Mouse (Mus musculus) lung, embryonic 16.5 days (tissue): ENCODE measurements around the gene Ces2f. TPM values are rescaled to one million over a fixed set of nuclear protein-coding genes. Genes with fewer than 3 reads are reported as not detected.
"Not testable (repeated sequence)": the region's sequence is repeated elsewhere in the genome, so short reads cannot be mapped to it uniquely, and the experiment has no call there.

ENCODE experiments used
- ATAC-seq: fragments of 200-750 bp; cut with Nextera tagmentation; 2 replicates; pipeline ENCODE4 v1.8.0; 2017; ENCODE audit warnings: low read depth, mild to moderate bottlenecking, moderate library complexity
- H3K27ac ChIP-seq: fragments of 300-500 bp; sonication (generic); 2 replicates; pipeline ENCODE4 v1.5.1; 2014; ENCODE audit warnings: mild to moderate bottlenecking, control low read depth, low read length
- H3K27me3 ChIP-seq: fragments of 300-500 bp; sonication (generic); 2 replicates; pipeline ENCODE4 v1.6.1; 2014; ENCODE audit warnings: low read depth, low read length, mixed read lengths; ENCODE audit not compliant: control insufficient read depth, insufficient read depth
- H3K36me3 ChIP-seq: fragments of 300-500 bp; sonication (generic); 2 replicates; pipeline ENCODE4 v1.6.1; 2014; ENCODE audit warnings: low read length; ENCODE audit not compliant: control insufficient read depth, insufficient read depth
- H3K4me1 ChIP-seq: fragments of 300-500 bp; sonication (generic); replicated peaks from 2 replicates; pipeline ENCODE4 v1.6.1; 2014; ENCODE audit warnings: low read length, mixed read lengths; ENCODE audit not compliant: control insufficient read depth, insufficient read depth
- H3K4me2 ChIP-seq: fragments of 300-500 bp; sonication (generic); 2 replicates; pipeline ENCODE4 v1.6.1; 2014; ENCODE audit warnings: low read depth, low read length, control low read depth
- H3K4me3 ChIP-seq: fragments of 300-500 bp; sonication (generic); 2 replicates; pipeline ENCODE4 v1.5.1; 2014; ENCODE audit warnings: mild to moderate bottlenecking, low read length, control low read depth
- H3K9ac ChIP-seq: fragments of 300-500 bp; sonication (generic); 2 replicates; pipeline ENCODE4 v1.6.1; 2014; ENCODE audit warnings: low read length, control low read depth
- H3K9me3 ChIP-seq: fragments of 300-500 bp; sonication (generic); 2 replicates; pipeline ENCODE4 v1.6.1; 2016; ENCODE audit warnings: low read length; ENCODE audit not compliant: control insufficient read depth
- WGBS: fragments of 180-500 bp; shearing (Covaris S2); extraction: QIAGEN DNeasy Blood & Tissue Kit; methylation state at CpG from one replicate; pipeline ENCODE4 v1.1.7; 2014; 5-methylcytosine and 5-hydroxymethylcytosine counted together
- polyA plus RNA-seq: library from polyadenylated mRNA; unstranded; fragments of >200 nt; fragmentation: Nextera tagmentation; extraction: Ambion mirVana; gene quantifications from 2 replicates; pipeline ENCODE4 v1.2.1, GENCODE M21; 2015

Ces2f gene
- 0.14 TPM in 1 of 2 replicates, not detected in the other for polyA plus RNA-seq

DNA sequence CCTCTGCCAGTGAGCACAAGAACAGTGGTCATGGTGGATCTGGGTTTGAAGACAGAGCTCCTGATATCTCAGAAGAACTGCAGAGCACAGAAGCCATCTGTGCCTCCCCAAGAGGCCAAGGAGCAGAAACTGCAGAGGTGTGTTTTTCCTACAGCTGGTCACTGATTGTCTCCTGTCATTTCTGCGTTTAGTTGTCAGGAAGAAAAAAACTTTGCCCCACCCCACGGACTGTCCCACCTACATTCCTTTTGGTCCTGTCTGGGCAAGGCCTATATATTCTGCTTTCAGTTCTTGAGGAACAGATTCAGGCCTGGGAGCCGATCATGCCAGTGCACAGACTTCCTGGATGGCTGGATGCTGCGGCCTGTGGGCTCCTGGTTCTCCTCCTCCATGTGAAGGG, at the start of gene Ces2f:
Ces2f (plus strand) TSS at position 301 of the 400 bp plus-strand sequence.
- 67% methylated on average over 4 of the region's 4 CpGs for WGBS

DNA sequence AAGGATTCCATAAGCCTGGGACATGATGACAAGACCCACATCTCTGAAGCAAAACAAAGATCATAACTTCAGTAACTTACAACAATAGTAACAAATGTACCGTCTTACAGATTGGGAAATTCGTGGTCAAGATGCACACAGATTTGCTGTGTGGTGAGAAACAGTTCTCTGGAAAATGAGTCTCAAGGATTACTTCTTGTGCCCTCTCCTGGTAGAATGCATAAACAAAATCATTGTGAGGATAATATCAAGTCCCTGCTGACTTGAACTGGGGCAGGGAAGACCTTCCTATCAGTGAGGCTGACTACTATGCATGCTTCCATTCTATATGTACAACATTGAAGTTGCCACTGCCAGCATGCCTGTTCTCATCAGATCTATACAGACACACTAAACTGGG, 45.4 kb upstream of the Ces2f start:
- WGBS = 76% methylated on average over 2 of the region's 2 CpGs
- H3K9ac ChIP-seq = no peak overlapping the region
- no peaks in the 10 kb centered on the region for H3K27me3 ChIP-seq
- no peak overlapping the region for H3K4me2 ChIP-seq
- no peak for ATAC-seq
- no peaks in the 10 kb centered on the region for H3K4me1 ChIP-seq
- H3K9me3 ChIP-seq = no peaks in the 10 kb centered on the region
- no peak overlapping the region for H3K27ac ChIP-seq
- H3K4me3 ChIP-seq = no peak overlapping the region
- no peaks in the 10 kb centered on the region for H3K36me3 ChIP-seq

More for the DNA sequence above, at the start of gene Ces2f:
- Histone ChIP-seq H3K4me3 (no peak within 1 kb of the TSS), H3K27me3 (no peaks in the 10 kb centered on the region), H3K4me2 (no peak within 1 kb of the TSS), H3K9ac (no peak within 1 kb of the TSS), H3K36me3 (no peaks in the 10 kb centered on the region), H3K9me3 (no peaks in the 10 kb centered on the region), H3K4me1 (no peaks in the 10 kb centered on the region), H3K27ac (no peak within 1 kb of the TSS)
- ATAC-seq = no peak

DNA sequence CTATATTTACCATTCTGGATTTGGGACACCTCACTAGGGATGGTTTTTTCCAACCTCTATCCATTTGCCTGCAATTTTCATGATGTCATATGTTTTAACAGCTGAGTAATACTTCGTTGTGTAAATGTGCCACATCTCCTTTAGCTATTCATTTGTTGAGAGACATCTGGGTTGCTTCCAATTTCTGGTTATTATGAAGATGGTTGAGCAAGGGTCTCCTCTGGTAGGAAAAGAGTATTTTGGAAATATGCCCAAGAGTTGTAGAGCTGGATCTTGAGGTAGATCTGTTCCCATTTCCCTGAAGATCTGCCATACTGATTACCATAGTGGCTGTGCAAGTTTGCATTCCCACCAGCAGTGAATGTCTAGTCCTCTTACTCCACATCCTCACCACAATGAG, 40.0 kb upstream of the Ces2f start:
- Histone ChIP-seq H3K27me3 (no peaks in the 10 kb centered on the region), H3K4me3 (no peak overlapping the region), H3K36me3 (no peaks in the 10 kb centered on the region), H3K9me3 (no peaks in the 10 kb centered on the region), H3K27ac (no peak overlapping the region), H3K4me2 (no peak overlapping the region), H3K4me1 (no peaks in the 10 kb centered on the region), H3K9ac (no peak overlapping the region)
- WGBS = 20% methylated on average over 1 of the region's 1 CpGs
- no peak for ATAC-seq

DNA sequence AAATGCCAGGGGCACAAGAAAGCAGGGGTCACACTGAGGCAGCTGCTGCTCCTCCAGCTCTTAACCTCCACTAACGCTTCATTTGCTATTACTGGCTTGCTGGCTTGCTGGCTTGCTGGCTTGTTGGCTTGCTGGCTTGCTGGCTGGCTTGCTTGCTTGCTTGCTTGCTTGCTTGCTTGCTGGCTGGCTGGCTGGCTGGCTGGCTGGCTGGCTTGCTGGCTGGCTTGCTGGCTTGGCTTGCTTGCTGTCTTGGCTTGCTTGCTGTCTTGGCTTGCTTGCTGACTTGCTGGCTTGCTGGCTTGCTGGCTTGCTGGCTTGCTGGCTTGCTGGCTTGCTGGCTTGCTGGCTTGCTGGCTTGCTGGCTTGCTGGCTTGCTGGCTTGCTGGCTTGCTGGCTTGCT, 38.1 kb upstream of the Ces2f start:
- WGBS = 63% methylated on average over 1 of the region's 1 CpGs
- not testable (repeated sequence) for H3K4me1 ChIP-seq, H3K4me3 ChIP-seq, H3K4me2 ChIP-seq, H3K9ac ChIP-seq, H3K27ac ChIP-seq, H3K27me3 ChIP-seq, ATAC-seq, H3K9me3 ChIP-seq, H3K36me3 ChIP-seq

DNA sequence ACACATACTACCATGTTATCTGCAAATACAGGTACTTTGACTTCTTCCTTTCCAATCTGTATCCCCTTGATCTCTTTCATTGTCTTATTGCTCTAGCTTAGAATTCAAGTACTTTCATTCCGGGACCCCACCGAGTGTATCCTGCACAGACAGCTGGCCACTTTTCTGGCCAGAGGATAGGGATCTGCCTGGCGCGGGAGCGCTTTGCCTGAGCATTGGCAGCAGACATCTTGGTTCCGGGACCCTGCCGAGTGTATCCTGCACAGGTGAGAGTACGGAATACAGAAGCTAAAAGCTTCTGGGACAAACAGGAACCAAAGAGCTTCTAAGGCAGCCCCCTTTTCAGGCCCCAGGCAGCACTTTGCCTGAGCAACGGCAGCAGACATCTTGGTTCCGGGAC, 37.5 kb upstream of the Ces2f start:
- not testable (repeated sequence) for H3K9ac ChIP-seq, H3K4me1 ChIP-seq, H3K9me3 ChIP-seq, ATAC-seq, H3K27me3 ChIP-seq, H3K27ac ChIP-seq, H3K4me2 ChIP-seq, H3K4me3 ChIP-seq, H3K36me3 ChIP-seq
- WGBS = 90% methylated on average over 10 of the region's 10 CpGs

DNA sequence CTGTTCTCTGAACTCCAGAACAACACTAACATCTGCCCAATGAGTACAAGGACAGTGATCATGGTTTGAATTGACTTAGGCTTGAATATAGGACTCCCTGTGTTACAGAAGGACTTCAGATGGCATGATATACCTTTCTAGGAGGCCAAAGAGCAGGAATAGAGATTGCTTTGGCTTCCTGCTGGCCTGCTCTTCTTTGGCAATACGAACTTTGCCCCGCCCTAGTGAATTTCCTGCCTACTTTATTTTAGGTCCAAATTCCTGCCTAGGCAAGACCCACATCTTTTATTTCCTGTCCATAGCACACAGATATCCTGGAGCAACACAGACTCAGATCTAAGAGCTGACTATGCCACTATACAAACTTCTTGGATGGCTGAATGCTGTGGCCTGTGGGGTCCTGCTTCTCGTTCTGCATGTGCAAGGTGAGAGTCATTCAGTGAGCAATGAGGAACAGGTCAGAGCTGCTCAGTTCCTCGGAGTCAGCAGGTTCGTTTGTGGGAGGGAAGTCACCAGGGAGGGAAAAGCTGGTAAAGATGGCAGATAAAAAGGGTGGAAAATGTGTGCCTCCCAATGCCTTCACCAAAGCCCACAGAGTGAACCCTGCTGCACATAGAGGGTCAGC, 21.1 kb upstream of the Ces2f start, which contains the start of gene Ces2e:
Ces2e (plus strand) TSS at position 289 of the 625 bp plus-strand sequence.
- Histone ChIP-seq H3K9ac (no peak within 1 kb of the TSS), H3K9me3 (no peaks in the 10 kb centered on the region), H3K27ac (no peak within 1 kb of the TSS), H3K4me1 (no peaks in the 10 kb centered on the region), H3K36me3 (no peaks in the 10 kb centered on the region), H3K4me2 (no peak within 1 kb of the TSS), H3K4me3 (no peak within 1 kb of the TSS), H3K27me3 (no peaks in the 10 kb centered on the region)
- 52% methylated on average over 5 of the region's 5 CpGs for WGBS
- ATAC-seq = no peak

DNA sequence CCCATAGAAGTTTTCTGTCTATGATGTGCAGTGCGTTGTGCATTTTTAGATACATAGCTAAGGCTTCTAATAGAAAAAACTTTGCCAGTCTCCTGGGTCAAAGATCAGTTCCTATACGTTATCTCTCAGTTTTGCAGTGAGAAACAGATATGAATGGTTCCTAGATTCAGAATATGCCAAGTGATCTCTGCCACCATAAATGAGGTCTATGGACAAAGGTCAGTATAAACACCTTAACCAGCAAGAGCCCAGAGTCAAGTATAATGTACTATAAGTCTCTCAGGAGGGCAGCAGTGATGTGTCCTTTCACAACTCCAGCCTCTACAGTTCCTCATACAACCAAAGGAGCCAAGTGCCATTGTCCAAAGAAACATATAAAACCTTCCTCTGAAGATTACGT, 19.9 kb upstream of the Ces2f start:
- H3K27me3 ChIP-seq = no peaks in the 10 kb centered on the region
- ATAC-seq = no peak
- H3K9me3 ChIP-seq = no peaks in the 10 kb centered on the region
- no peak overlapping the region for H3K4me3 ChIP-seq
- H3K9ac ChIP-seq = no peak overlapping the region
- WGBS = 72% methylated on average over 3 of the region's 3 CpGs
- H3K27ac ChIP-seq = no peak overlapping the region
- no peaks in the 10 kb centered on the region for H3K36me3 ChIP-seq
- no peak overlapping the region for H3K4me2 ChIP-seq
- no peaks in the 10 kb centered on the region for H3K4me1 ChIP-seq

DNA sequence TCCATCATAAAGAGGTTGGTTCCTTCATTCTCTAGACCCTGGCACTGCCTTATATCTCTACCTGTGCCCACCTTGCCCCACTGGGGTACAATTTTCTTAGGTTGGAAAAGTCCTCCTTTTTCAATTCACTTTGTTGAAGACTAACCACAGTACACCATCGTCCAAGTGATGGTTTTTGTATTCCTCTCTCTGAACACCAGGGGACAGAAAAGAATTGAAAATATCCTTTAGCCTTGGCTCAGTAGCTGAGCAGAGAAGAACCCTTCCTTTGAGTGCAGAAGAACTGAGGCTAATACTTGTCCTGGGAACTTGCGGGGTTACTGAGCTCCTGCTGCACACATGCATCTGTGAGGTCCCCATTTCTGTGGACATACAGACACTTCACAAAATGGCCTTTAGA, 2.5 kb upstream of the Ces2f start:
- no peaks in the 10 kb centered on the region for H3K4me1 ChIP-seq
- H3K27ac ChIP-seq = no peak overlapping the region
- 77% methylated on average over 2 of the region's 2 CpGs for WGBS
- H3K9ac ChIP-seq = no peak overlapping the region
- no peak overlapping the region for H3K4me2 ChIP-seq
- H3K27me3 ChIP-seq = no peaks in the 10 kb centered on the region
- no peaks in the 10 kb centered on the region for H3K9me3 ChIP-seq
- H3K4me3 ChIP-seq = no peak overlapping the region
- H3K36me3 ChIP-seq = no peaks in the 10 kb centered on the region
- no peak for ATAC-seq

DNA sequence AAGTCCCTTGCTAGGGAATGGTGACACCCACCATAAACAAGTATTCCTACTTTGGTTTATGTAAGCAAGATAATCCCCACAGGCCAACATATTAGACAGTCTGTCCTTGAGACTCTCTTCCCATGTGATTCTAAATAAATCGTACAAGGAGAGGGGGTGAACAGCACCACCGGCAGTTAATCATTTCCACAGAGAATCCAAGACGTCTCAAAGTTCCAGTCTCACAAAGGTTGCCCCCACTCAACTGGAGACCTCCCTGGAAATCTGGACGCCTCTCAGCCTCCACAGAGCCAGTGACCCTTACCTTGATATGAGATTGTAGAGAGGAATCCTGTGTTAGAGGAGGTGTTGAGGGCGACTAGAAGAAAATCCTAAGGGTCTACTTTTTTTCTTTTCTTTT, 1.9 kb downstream of the Ces2f start:
- no peaks in the 10 kb centered on the region for H3K4me1 ChIP-seq
- no peak overlapping the region for H3K27ac ChIP-seq
- H3K9ac ChIP-seq = no peak overlapping the region
- H3K4me3 ChIP-seq = no peak overlapping the region
- no peak overlapping the region for H3K4me2 ChIP-seq
- H3K36me3 ChIP-seq = no peaks in the 10 kb centered on the region
- no peak for ATAC-seq
- H3K27me3 ChIP-seq = no peaks in the 10 kb centered on the region
- WGBS = 57% methylated on average over 5 of the region's 5 CpGs
- no peaks in the 10 kb centered on the region for H3K9me3 ChIP-seq

DNA sequence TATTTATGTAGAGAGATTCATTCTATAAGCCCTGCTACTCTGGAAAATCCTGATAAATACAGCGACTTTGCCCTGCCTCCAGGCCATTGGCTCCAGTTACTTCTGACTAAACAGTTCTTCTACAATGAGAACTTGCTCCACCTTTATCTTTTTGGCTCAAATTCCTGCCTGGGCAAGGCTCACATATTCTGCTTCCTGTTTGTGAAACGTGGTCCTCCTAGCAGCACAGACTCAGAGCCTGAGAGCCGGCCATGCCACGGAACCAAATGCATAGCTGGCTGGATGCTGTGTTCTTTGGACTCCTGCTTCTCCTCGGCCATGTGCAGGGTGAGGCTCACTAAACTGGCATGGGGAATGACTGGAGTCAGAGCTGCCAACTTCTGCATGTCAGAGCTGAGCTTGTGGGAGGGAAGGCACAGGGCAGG, 14.4 kb downstream of the Ces2f start, which contains the start of gene Ces2g:
Ces2g (plus strand) TSS at position 182 of the 425 bp plus-strand sequence.
- no peaks in the 10 kb centered on the region for H3K4me1 ChIP-seq
- H3K4me2 ChIP-seq = no peak within 1 kb of the TSS

More for the DNA sequence above, 14.4 kb downstream of the Ces2f start, which contains the start of gene Ces2g:
- Histone ChIP-seq H3K36me3 (no peaks in the 10 kb centered on the region), H3K9me3 (no peaks in the 10 kb centered on the region), H3K4me3 (no peak within 1 kb of the TSS), H3K27me3 (no peaks in the 10 kb centered on the region), H3K27ac (no peak within 1 kb of the TSS), H3K9ac (no peak within 1 kb of the TSS)
- ATAC-seq = no peak
- WGBS = 49% methylated on average over 5 of the region's 5 CpGs
